Mouse (Mus musculus) common myeloid progenitor, adult 5-6 weeks (primary cell): ENCODE data around the gene Gm28051. TPM values are rescaled to one million over a fixed set of nuclear protein-coding genes. Genes with fewer than 3 reads are reported as not detected.

ENCODE experiments used
- ATAC-seq: replicated peaks from 2 replicates; pipeline ENCODE4 v1.8.0; 2016; ENCODE audit warnings: low read depth, mild to moderate bottlenecking, moderate TSS enrichment, inconsistent platforms; ENCODE audit not compliant: poor library complexity, severe bottlenecking
- total RNA-seq: library from RNA; stranded (forward); fragments of 200-1000, 187-1606 nt; gene quantifications from 2 replicates; pipeline ENCODE4 v1.2.3, GENCODE M21; 2017

Gm28051 gene
- total RNA-seq = not detected in 2 replicates

- ATAC-seq = peak; percentile 94
These were observed at the start of gene Gm28051, which contains the start of the genes Gon7 and Ubr7 for GRCm38 (mm10) chr12:102757689-102758402. TSS of gene Gm28051 (minus strand) at chr12:102757765. TSS of gene Gon7 (minus strand) at chr12:102757803. TSS of gene Ubr7 (plus strand) at chr12:102757967.

GRCm38 (mm10) chr12:102799528-102799927 is 42.0 kb upstream of the Gm28051 start:
- ATAC-seq = peak; percentile 99

DNA sequence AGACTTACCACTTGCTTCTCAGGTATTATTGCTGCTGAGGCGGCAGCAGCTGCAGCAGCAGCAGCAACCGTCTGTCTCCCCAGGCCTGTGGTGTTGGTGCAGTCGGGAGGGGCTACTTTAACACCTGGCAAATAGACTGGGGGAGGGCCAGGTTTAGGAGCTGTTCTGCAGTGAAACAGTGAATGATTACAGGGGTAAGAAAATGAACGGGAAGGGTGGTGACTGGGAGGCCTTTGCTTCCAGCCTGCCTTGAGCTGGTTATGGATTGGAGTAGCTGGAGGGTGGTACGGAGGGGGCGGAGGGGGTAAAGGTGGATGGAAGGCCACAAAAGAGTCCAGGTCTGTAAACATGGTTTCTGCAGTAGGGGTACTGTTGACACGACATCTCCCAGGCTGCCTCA is 30.4 kb upstream of the Gm28051 start:
- no peak for ATAC-seq

DNA sequence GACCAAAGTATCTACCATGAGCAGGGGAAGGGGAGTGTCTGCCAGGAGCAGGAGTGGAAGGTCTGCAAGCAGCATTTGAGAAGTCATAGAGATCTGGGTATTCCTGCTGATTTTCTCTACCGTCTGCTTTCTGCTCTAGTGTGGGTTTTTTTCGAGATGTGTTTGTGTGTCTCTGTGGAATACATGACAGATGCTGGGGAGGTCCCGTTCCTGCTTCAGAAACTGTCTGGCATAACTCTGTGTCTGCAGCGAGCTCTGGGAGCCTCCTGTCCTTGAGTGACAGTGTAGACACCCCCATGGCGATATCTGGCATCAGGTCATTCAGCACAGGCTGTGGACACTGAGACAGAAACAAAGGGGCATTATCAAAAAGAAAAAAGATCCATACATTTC is 28.0 kb upstream of the Gm28051 start:
- no peak for ATAC-seq

GRCm38 (mm10) chr12:102784899-102785592 is 27.5 kb upstream of the Gm28051 start:
- no peak for ATAC-seq

DNA sequence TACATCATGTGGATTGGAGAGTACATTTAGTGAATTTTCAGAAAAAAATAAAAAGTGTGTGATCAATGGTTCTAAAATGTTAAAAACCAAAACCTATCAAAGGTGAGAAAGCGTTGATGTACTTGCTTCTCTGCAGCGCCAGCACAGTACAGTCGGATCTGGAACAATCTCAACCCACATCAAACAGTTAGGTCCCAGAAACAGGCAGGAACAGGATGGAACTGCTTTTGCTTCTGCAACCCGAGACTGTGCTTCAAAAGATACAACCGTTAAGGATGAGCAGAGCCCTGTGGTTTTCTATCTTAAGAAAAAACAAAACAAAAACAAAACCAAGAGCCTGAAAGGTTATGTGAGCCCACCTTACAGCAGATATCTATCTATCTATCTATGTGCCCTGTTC is 25.3 kb upstream of the Gm28051 start:
- no peak for ATAC-seq

DNA sequence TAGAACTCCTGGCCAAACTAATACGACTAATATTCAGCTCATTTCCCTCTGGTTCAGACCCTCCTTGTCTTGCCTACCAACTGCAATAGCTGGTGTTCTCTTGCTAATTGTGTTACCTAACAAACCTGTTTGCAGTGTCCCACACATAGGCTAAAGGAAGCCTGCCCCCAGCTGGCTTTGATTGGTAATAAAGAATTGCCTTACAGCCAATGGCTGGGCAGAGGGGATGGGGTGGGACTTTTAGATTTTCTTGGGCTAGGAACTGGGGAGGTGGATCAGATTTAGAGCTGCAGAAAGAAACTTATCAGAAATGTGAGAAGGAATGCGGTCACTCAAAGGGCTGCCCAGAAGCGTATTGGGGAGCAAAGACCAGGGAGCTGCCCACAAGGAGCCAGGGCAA is 21.9 kb upstream of the Gm28051 start:
- ATAC-seq = peak; percentile 48; the same call in 1 of the 2 replicates

DNA sequence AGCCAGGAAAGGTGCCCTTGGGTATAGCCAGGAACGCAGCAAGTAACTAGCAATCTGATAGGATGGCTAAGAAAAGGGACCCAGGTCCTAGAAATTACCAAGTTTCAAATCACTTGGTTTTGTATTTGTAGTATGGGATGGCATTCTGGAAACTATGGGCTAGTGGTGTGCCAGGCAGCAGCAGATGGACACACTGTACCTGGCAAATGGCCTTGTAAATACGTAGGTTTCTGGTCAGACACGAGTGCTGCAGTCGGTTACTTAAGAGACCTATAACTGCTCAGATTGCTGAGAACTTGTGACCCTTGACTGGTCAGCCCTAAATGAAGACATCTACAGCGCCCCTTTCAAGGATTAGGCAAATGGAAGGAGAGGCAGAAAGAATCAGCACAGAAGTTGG is 20.6 kb upstream of the Gm28051 start:
- no peak for ATAC-seq

- no peak for ATAC-seq
These were observed 18.5 kb upstream of the Gm28051 start for GRCm38 (mm10) chr12:102776035-102776434.

- ATAC-seq = no peak
These were observed 15.1 kb upstream of the Gm28051 start for GRCm38 (mm10) chr12:102772676-102773075.

GRCm38 (mm10) chr12:102771601-102772000 is 14.0 kb upstream of the Gm28051 start:
- ATAC-seq = no peak

- no peak for ATAC-seq
These were observed 11.4 kb upstream of the Gm28051 start for GRCm38 (mm10) chr12:102769000-102769399.

DNA sequence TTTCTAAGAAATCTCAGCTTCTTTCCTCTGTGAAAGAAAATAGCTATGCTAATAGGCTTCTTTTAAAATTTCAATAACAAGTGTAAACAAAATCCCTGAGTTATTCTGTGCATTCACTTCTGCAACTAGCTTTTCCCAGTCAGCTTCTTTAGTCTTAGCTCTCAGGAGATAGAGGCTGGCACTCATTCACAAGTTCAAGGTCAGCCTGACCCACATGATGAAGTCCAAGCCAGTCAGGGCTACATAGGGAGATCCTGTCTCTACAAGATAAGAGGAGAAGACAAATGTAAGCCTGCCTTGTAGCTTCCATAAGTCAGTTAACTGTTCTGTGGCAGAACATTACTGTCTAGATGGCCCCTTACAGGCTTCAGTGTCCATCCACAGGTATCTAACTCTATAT is 6.1 kb upstream of the Gm28051 start:
- ATAC-seq = no peak

DNA sequence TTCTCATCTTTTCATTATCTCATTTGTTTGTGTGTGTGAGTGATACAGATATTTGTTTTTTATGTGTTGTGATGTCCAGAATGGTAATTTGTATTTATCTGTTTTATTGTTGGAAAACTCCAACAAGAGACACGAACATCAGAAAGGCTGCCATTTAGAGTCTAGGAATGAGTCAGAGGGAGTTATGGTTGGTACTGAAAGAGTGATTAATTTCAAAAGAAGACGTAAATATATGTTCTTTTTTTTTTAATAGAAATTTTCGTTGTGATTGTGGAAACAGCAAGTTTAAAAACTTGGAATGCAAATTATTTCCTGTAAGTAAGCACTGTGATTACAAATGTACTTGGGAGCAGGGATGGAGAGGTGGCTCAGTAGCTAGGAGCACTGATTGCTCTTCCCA is 4.1 kb upstream of the Gm28051 start:
- no peak for ATAC-seq

- ATAC-seq = no peak
These were observed 1.4 kb upstream of the Gm28051 start for GRCm38 (mm10) chr12:102758936-102759335.

DNA sequence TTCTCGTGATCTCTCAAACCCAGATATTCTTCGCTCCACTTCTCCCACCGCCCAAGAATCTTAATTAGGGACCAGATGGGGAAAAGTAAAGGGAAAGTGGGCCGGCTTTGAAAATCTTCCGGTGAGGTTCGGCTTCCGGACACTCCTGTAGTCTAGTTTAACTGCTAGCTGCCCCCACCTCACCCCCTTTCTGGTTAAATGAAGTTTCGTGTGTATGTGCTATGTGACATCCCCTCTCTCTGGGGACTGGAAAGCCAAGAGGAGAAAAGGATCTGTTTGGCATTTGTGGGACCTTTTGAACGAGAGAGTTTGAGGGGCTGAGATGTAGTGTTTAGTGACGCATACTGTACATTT is 815 bp upstream of the Gm28051 start, which contains the start of gene Gm20604:
Gm20604 (minus strand) TSS at position 270 of the 354 bp plus-strand sequence.
- no peak for ATAC-seq

DNA sequence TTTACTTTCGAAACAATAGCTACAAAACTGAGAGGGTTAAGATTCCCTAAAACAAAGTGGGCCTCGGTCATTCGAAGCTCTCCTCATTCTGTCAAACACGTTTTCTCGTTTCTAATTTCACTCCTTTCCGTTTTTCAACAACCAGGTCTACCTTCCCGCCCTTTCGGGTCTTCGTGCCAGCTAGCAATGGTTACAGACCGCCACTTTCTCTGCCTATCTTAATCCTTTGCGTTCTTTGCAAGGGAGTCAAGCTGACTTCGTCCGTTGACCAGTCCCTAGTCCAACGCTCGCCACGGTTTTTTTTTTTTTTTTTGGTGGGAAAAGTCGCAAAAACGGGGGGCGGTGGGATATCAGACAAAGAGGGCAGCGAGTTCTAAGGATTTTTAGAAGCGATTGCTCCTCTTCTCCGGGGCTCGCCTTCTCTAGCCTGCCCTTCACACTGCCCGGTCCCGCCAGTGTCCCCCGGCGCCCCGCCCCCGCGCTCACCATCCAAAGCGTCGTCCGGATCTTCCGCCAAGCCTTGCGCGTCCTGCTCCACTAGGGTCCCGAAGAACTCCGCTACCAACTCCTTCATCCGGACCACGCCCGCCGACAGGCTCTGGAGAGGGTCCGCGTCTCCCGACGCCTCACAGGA is 393 bp downstream of the Gm28051 start:
- no peak for ATAC-seq

DNA sequence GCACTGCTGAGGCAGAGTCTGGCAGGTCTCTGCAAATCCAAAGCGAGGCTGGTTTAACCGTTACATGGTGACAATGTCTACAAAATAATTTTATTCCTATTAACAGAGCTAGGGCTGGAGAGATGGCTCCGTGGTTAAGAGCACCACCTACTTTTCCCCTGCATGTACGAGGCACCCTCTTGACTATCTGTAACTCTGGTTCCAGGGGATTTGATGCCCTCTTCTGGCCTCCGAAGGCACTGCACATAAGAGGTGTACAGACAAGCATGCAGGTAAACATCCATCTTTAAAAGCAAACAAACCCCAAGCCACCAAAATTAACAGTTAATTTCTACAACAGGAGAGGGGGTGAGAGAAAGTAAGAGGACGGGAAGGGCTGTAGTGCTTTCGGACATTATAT is 1.3 kb downstream of the Gm28051 start:
- no peak for ATAC-seq

DNA sequence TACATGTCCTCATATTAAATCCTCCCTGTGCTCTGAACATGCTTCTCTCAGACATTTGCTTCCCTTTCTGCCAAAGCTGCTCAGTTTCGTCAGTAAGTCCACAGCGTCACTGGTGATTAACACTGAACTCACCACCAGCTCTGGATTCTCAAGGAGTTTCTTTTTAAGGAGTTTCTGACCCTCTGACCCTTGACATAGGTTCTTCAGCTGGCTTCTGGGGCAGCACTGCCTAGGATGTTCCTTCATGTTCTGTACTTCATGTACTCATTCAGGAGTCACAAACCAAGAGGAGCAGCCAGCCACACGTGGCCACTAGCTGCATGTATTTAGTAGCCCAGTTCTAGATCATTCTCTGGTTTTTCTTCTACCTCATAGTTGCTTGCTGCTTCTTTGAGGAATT is 9.3 kb downstream of the Gm28051 start:
- ATAC-seq = no peak

GRCm38 (mm10) chr12:102744839-102745238 is 12.7 kb downstream of the Gm28051 start:
- peak; percentile 70 for ATAC-seq
